Mouse (Mus musculus) olfactory bulb, adult 2 months (tissue): ENCODE data around the gene Lrrc27.

Source experiments
- CTCF ChIP-seq: fragments of 200-500 bp; IDR thresholded peaks from 2 replicates; pipeline ENCODE4 v1.5.1; 2012; ENCODE audit warnings: low read depth, mild to moderate bottlenecking, low read length, moderate library complexity; ENCODE audit not compliant: insufficient read depth
- POLR2A ChIP-seq: fragments of 200-500 bp; IDR thresholded peaks from 2 replicates; pipeline ENCODE4 v1.6.1; 2012; ENCODE audit warnings: mild to moderate bottlenecking, low read depth, low read length, moderate library complexity; ENCODE audit not compliant: insufficient read depth

DNA sequence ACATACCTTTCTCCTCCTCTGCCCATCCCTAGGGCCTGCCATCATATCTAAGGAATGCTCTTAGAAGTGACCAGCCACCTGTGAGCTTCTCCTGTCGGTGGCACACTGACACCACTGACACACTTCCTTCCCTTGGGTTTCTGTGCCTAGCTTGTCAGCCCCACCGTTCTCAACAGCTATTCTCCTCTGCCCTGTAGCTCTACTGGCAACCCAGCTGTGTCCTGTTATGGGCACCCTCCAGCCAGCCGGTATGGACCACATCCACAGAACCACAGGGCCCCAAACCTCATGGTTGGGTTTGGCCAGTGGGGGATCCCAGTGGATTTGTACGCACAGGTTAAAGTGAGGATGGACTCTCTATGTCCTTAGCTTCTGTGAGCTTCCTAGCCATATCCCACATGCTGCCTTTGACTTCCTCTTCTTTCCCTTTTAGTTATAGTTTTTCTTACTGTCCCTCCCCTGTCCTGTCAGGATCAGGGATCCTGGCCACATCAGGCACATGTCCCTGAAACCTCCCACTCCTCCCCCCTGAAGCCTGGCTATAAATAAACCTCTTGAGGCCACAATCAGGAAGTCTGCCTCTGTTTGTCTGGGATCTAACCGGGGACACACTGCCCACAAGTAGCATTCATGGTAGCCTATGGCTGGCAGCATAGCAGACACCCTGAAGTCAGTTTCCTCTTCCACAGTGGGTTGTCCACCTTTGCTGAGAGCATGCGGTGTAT is 15.8 kb downstream of the Lrrc27 start:
- no peak for TF ChIP-seq CTCF
- TF ChIP-seq POLR2A: no peak
